9 mouse cellular contexts compared by ENCODE assay signal in the genomic region with DNA sequence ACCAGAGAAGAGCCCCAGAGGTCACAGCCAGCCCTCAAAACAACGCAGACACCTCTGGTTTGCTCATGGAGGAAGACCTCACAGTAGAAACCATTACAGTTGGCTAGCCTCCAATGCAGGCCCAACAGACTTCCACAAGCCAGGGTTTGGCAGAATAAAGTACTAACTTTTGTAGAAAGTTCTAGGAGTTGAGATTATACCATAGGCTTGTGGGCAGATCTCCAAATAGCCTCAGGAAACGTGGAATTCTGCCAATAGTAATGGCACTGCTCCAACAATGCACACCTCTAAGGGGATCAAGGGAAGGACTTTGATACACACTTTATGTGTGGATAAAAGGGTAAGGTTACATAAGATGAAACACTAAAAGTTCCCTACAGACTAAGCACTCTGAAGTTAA. TPM values are rescaled to one million over a fixed set of nuclear protein-coding genes. Genes with fewer than 3 reads are reported as not detected.
A peak's percentile ranks its signal among the peaks of the same experiment; 100 is the strongest.
DNase-seq lines count a peak whose midpoint lies in the region; ATAC-seq and TF ChIP-seq lines count a peak whose summit lies in the region.
"Had no signal": no experiment of that assay in that cellular context is flagged by ENCODE, and none has a peak within 500 bp of the region (broad histone marks: within the 10 kb centered on the region; RNA-seq: fewer than 3 reads in every experiment).

No protein-coding gene starts in this region.

- H3K4me2 ChIP-seq in hindbrain, postnatal 0 days (ENCODE audit: low read depth, low read length) = no peak overlapping the region
- no peak overlapping the region for H3K4me2 ChIP-seq in hindbrain, embryonic 11.5 days (replicated peaks; ENCODE audit: low read depth, low read length)
- H3K4me2 ChIP-seq in lung, postnatal 0 days (replicated peaks; ENCODE audit: low read depth, low read length) = no peak overlapping the region
- H3K4me2 ChIP-seq: neural tube, embryonic 12.5 days had no signal

- TF ChIP-seq EP300 in lung, postnatal 0 days (IDR thresholded peaks at IDR 0.05) = no peak

- no peaks in the 10 kb centered on the region for H3K9me3 ChIP-seq in hindbrain, postnatal 0 days (ENCODE audit: low read length)
- H3K9me3 ChIP-seq in hindbrain, embryonic 11.5 days (ENCODE audit: control insufficient read depth, low read length) = no peaks in the 10 kb centered on the region
- H3K9me3 ChIP-seq in lung, postnatal 0 days (ENCODE audit: low read length) = no peaks in the 10 kb centered on the region
- H3K9me3 ChIP-seq: neural tube, embryonic 12.5 days had no signal

- no peaks in the 10 kb centered on the region for H3K36me3 ChIP-seq in hindbrain, postnatal 0 days (ENCODE audit: insufficient read depth, low read length)
- H3K36me3 ChIP-seq in hindbrain, embryonic 11.5 days (ENCODE audit: control insufficient read depth, insufficient read depth, low read length) = no peaks in the 10 kb centered on the region
- H3K36me3 ChIP-seq in kidney, adult 2 months (ENCODE audit: control insufficient read depth, insufficient read depth, low read length) = no peaks in the 10 kb centered on the region
- no peaks in the 10 kb centered on the region for H3K36me3 ChIP-seq in lung, postnatal 0 days (ENCODE audit: insufficient read depth, low read length)
- H3K36me3 ChIP-seq: neural tube, embryonic 12.5 days had no signal

- H3K9ac ChIP-seq in hindbrain, postnatal 0 days (replicated peaks; ENCODE audit: low read length) = no peak overlapping the region
- no peak overlapping the region for H3K9ac ChIP-seq in hindbrain, embryonic 11.5 days (ENCODE audit: low read depth, low read length)
- H3K9ac ChIP-seq in lung, postnatal 0 days (replicated peaks; ENCODE audit: low read depth) = no peak overlapping the region
- H3K9ac ChIP-seq: neural tube, embryonic 12.5 days had no signal

- no peak for ATAC-seq in hindbrain, postnatal 0 days
- ATAC-seq in hindbrain, embryonic 11.5 days (ENCODE audit: low FRiP score) = no peak
- peak; percentile 40 for ATAC-seq in lung, postnatal 0 days

- H3K4me1 ChIP-seq in hindbrain, postnatal 0 days (ENCODE audit: insufficient read depth, low read length) = no peaks in the 10 kb centered on the region
- no peaks in the 10 kb centered on the region for H3K4me1 ChIP-seq in hindbrain, embryonic 11.5 days (replicated peaks; ENCODE audit: control insufficient read depth, insufficient read depth, low read length)
- H3K4me1 ChIP-seq in kidney, adult 2 months (ENCODE audit: control insufficient read depth, insufficient read depth, low read length) = no peaks in the 10 kb centered on the region; the same call in 1 of the 2 replicates
- 0 out of 2 replicates have a peak, but pooled peaks cover 1% of the 10 kb centered on the region for H3K4me1 ChIP-seq in lung, postnatal 0 days (ENCODE audit: insufficient read depth, low read depth, low read length)
- H3K4me1 ChIP-seq: neural tube, embryonic 12.5 days had no signal

- DNase-seq in hindbrain, postnatal 0 days (ENCODE audit: low spot score) = peak; percentile 30
- DNase-seq in hindbrain, embryonic 11.5 days (ENCODE audit: low spot score) = no peak
- DNase-seq in NIH3T3 (ENCODE audit: low read depth) = peak; percentile 50
- peak; percentile 60 for DNase-seq in kidney, adult 2 months
- peak; percentile 71 for DNase-seq in lung, postnatal 0 days (ENCODE audit: low spot score)
- DNase-seq in cerebellum, postnatal 25 days = no peak
- no peak for DNase-seq in thymus, postnatal 14 days
- DNase-seq: cerebellum, adult 18-20 months had no signal

- no peaks in the 10 kb centered on the region for H3K27me3 ChIP-seq in hindbrain, postnatal 0 days (ENCODE audit: insufficient read depth, low read length)
- no peaks in the 10 kb centered on the region for H3K27me3 ChIP-seq in hindbrain, embryonic 11.5 days (ENCODE audit: control insufficient read depth, insufficient read depth, low read length)
- H3K27me3 ChIP-seq in kidney, adult 2 months (replicated peaks; ENCODE audit: control insufficient read depth, insufficient read depth, low read length) = no peaks in the 10 kb centered on the region
- no peaks in the 10 kb centered on the region for H3K27me3 ChIP-seq in lung, postnatal 0 days (replicated peaks; ENCODE audit: insufficient read depth, low read length)
- H3K27me3 ChIP-seq: neural tube, embryonic 12.5 days had no signal

- no peak for TF ChIP-seq POLR2A in kidney, adult 2 months (IDR thresholded peaks at IDR 0.05; ENCODE audit: low read depth, low read length)

- no peak overlapping the region for H3K4me3 ChIP-seq in hindbrain, postnatal 0 days (ENCODE audit: low read length)
- H3K4me3 ChIP-seq in hindbrain, embryonic 11.5 days (ENCODE audit: low read depth, low read length) = no peak overlapping the region
- H3K4me3 ChIP-seq in kidney, adult 2 months (ENCODE audit: insufficient read depth, low read depth, low read length) = no peak overlapping the region
- H3K4me3 ChIP-seq in lung, postnatal 0 days (ENCODE audit: low read depth, low read length) = no peak overlapping the region
- H3K4me3 ChIP-seq: neural tube, embryonic 12.5 days had no signal

- H3K27ac ChIP-seq in hindbrain, postnatal 0 days = no peak overlapping the region
- no peak overlapping the region for H3K27ac ChIP-seq in hindbrain, embryonic 11.5 days (ENCODE audit: low read depth, low read length)
- H3K27ac ChIP-seq in kidney, adult 2 months (ENCODE audit: insufficient read depth, low read depth, low read length) = no peak overlapping the region
- 0 out of 2 replicates have a peak overlapping the region, but pooled peaks have one; percentile 5 for H3K27ac ChIP-seq in lung, postnatal 0 days (ENCODE audit: low read length)
- H3K27ac ChIP-seq: neural tube, embryonic 12.5 days had no signal

- WGBS in hindbrain, postnatal 0 days = 46% methylated on average over 2 of the region's 2 CpGs
- WGBS in hindbrain, embryonic 11.5 days = 86% methylated on average over 2 of the region's 2 CpGs
- WGBS in kidney, adult 2 months = 17% methylated on average over 2 of the region's 2 CpGs
- 13% methylated on average over 2 of the region's 2 CpGs for WGBS in lung, postnatal 0 days

- TF ChIP-seq CTCF in hindbrain, postnatal 0 days (IDR thresholded peaks at IDR 0.05; ENCODE audit: low read depth) = no peak
- TF ChIP-seq CTCF in kidney, adult 2 months (conservative IDR thresholded peaks at IDR 0.05; ENCODE audit: insufficient read depth, insufficient read length, low read depth, low read length) = no peak
- TF ChIP-seq CTCF in lung, postnatal 0 days (IDR thresholded peaks at IDR 0.05) = no peak

RNA-seq across cellular contexts. Expression of a gene that starts 6.7 kb away (rescaled TPM):
- 27.3 and 35.0 TPM in 2 replicates for total RNA-seq in hindbrain, postnatal 0 days (2014; rRNA removed)
- 7.6 and 9.2 TPM in 2 replicates for polyA plus RNA-seq in hindbrain, postnatal 0 days (2015; fragmentation: Nextera tagmentation; extraction: Ambion mirVana)
- 11.4 and 17.9 TPM in 2 replicates for polyA plus RNA-seq in hindbrain, embryonic 11.5 days (2014; fragmentation: Nextera tagmentation; extraction: Ambion mirVana)
- 28.5 and 28.8 TPM in 2 replicates for polyA plus RNA-seq in kidney, adult 2 months (2012; rRNA removed)
- 10.6 and 11.9 TPM in 2 replicates for polyA plus RNA-seq in lung, postnatal 0 days (2015; fragmentation: Nextera tagmentation; extraction: Ambion mirVana)

RNA-seq across cellular contexts. Expression of a gene that starts 36.3 kb away (rescaled TPM):
- 10.5 and 12.2 TPM in 2 replicates for total RNA-seq in hindbrain, postnatal 0 days (2014; rRNA removed)
- 10.2 and 11.0 TPM in 2 replicates for polyA plus RNA-seq in hindbrain, postnatal 0 days (2015; fragmentation: Nextera tagmentation; extraction: Ambion mirVana)
- 12.7 and 13.9 TPM in 2 replicates for polyA plus RNA-seq in hindbrain, embryonic 11.5 days (2014; fragmentation: Nextera tagmentation; extraction: Ambion mirVana)
- 27.2 and 35.5 TPM in 2 replicates for polyA plus RNA-seq in kidney, adult 2 months (2012; rRNA removed)
- 3.7 and 4.5 TPM in 2 replicates for polyA plus RNA-seq in lung, postnatal 0 days (2015; fragmentation: Nextera tagmentation; extraction: Ambion mirVana)

RNA-seq across cellular contexts. Expression of a gene that starts 36.4 kb away (rescaled TPM):
- total RNA-seq in hindbrain, postnatal 0 days (2014; rRNA removed) = 24.5 and 33.5 TPM in 2 replicates
- polyA plus RNA-seq in hindbrain, postnatal 0 days (2015; fragmentation: Nextera tagmentation; extraction: Ambion mirVana) = 34.3 and 38.9 TPM in 2 replicates
- 22.2 and 23.6 TPM in 2 replicates for polyA plus RNA-seq in hindbrain, embryonic 11.5 days (2014; fragmentation: Nextera tagmentation; extraction: Ambion mirVana)
- polyA plus RNA-seq in kidney, adult 2 months (2012; rRNA removed) = 18.6 and 20.2 TPM in 2 replicates
- polyA plus RNA-seq in lung, postnatal 0 days (2015; fragmentation: Nextera tagmentation; extraction: Ambion mirVana) = 18.5 and 21.4 TPM in 2 replicates

Comparison
In these comparisons a context has a peak if more than half of its experiments do, and no peak if none do; other contexts are left out.
1. DNase-seq: peak in hindbrain, postnatal 0 days (single experiment), NIH3T3 (single experiment), kidney, adult 2 months (single experiment) and lung, postnatal 0 days (single experiment); none in hindbrain, embryonic 11.5 days (single experiment), cerebellum, postnatal 25 days (0 of 2) and thymus, postnatal 14 days (single experiment).